Mouse (Mus musculus) MEL (cell line): ENCODE measurements around the gene Kcng4. TPM values are rescaled to one million over a fixed set of nuclear protein-coding genes. Genes with fewer than 3 reads are reported as not detected.

Experiments used
- DNase-seq: peaks from one replicate; pipeline ENCODE4 v3.0.0; 2011; ENCODE audit warnings: low read depth, low spot score
- H3K27ac ChIP-seq: 2 replicates; pipeline ENCODE4 v1.5.1; 2012; ENCODE audit warnings: low read depth, mild to moderate bottlenecking, control low read depth, low read length, moderate library complexity; ENCODE audit not compliant: control insufficient read depth
- H3K27me3 ChIP-seq, 2 experiments: fragments of 150-350 bp in 1 of 2; sonication (generic) in 1 of 2; 2 replicates each; pipeline ENCODE4 v1.6.1; 2012; ENCODE audit warnings: low read length in 2 of 2, mild to moderate bottlenecking in 2 of 2, improper control_type of control experiment in 1 of 2, moderate library complexity in 1 of 2; ENCODE audit not compliant: insufficient read depth in 2 of 2, control insufficient read depth in 1 of 2
- H3K36me3 ChIP-seq, 2 experiments: 2 replicates each; pipeline ENCODE4 v1.6.1; 2012 to 2014; ENCODE audit warnings: low read length in 2 of 2, improper control_type of control experiment in 1 of 2, inconsistent platforms in 1 of 2, mild to moderate bottlenecking in 1 of 2; ENCODE audit not compliant: insufficient read depth in 2 of 2, control insufficient read depth in 1 of 2
- H3K4me1 ChIP-seq, 2 experiments: fragments of 150-350 bp in 1 of 2; sonication (generic) in 1 of 2; 2 replicates each; pipeline ENCODE4 v1.6.1; 2012; ENCODE audit warnings: low read length in 2 of 2, improper control_type of control experiment in 1 of 2, mild to moderate bottlenecking in 1 of 2; ENCODE audit not compliant: insufficient read depth in 2 of 2, control insufficient read depth in 1 of 2
- H3K4me3 ChIP-seq, 2 experiments: fragments of 150-350 bp in 1 of 2; sonication (generic) in 1 of 2; 2 replicates each; pipeline ENCODE4 v1.5.1; 2012; ENCODE audit warnings: low read depth in 2 of 2, low read length in 2 of 2, mild to moderate bottlenecking in 2 of 2, moderate library complexity in 2 of 2, control low read depth in 1 of 2, improper control_type of control experiment in 1 of 2; ENCODE audit not compliant: control insufficient read depth in 1 of 2, insufficient read depth in 1 of 2
- H3K79me2 ChIP-seq: 2 replicates; pipeline ENCODE4 v1.6.1; 2012; ENCODE audit warnings: mild to moderate bottlenecking, low read length, moderate library complexity; ENCODE audit not compliant: control insufficient read depth, poor library complexity, insufficient read depth
- H3K9ac ChIP-seq: 2 replicates; pipeline ENCODE4 v1.6.1; 2012; ENCODE audit warnings: low read depth, mild to moderate bottlenecking, control low read depth, low read length, moderate library complexity; ENCODE audit not compliant: control insufficient read depth, poor library complexity, severe bottlenecking
- H3K9me3 ChIP-seq: fragments of 150-350 bp; sonication (generic); replicated peaks from 2 replicates; pipeline ENCODE4 v1.6.1; 2012; ENCODE audit warnings: mild to moderate bottlenecking, low read length, improper control_type of control experiment, moderate library complexity; ENCODE audit not compliant: insufficient read depth
- BHLHE40 ChIP-seq: IDR thresholded peaks from 2 replicates; pipeline ENCODE4 v1.6.1; 2012; ENCODE audit warnings: low read depth, mild to moderate bottlenecking, inconsistent platforms, low read length, improper control_type of control experiment, borderline replicate concordance
- CHD2 ChIP-seq: IDR thresholded peaks from 2 replicates; pipeline ENCODE4 v1.6.1; 2011; ENCODE audit warnings: low read length, improper control_type of control experiment
- CTCF ChIP-seq, 3 experiments: IDR thresholded peaks in 2 of 3; conservative IDR thresholded peaks in 1 of 3; 2 replicates each; pipeline ENCODE4 v1.5.1; 2011 to 2012; ENCODE audit warnings: low read length in 3 of 3, low read depth in 2 of 3, mild to moderate bottlenecking in 2 of 3, improper control_type of control experiment in 1 of 3, inconsistent platforms in 1 of 3, mixed read lengths in 1 of 3, moderate library complexity in 1 of 3; ENCODE audit not compliant: control insufficient read depth in 1 of 3, insufficient read depth in 1 of 3, poor library complexity in 1 of 3, severe bottlenecking in 1 of 3
- EP300 ChIP-seq, 2 experiments: IDR thresholded peaks; 2 replicates each; pipeline ENCODE4 v1.6.1; 2011; ENCODE audit warnings: improper control_type of control experiment in 2 of 2, low read length in 2 of 2, low read depth in 1 of 2, mild to moderate bottlenecking in 1 of 2
- GATA1 ChIP-seq: IDR thresholded peaks from 2 replicates; pipeline ENCODE4 v1.6.1; 2011; ENCODE audit warnings: low read depth, low read length, improper control_type of control experiment
- HCFC1 ChIP-seq: IDR thresholded peaks from 2 replicates; pipeline ENCODE4 v1.6.1; 2012; ENCODE audit warnings: low read depth, mild to moderate bottlenecking, inconsistent platforms, low read length, improper control_type of control experiment, moderate library complexity
- KAT2A ChIP-seq: conservative IDR thresholded peaks from 2 replicates; pipeline ENCODE4 v1.6.1; 2012; ENCODE audit warnings: low read depth, low read length, improper control_type of control experiment, inconsistent platforms
- MAX ChIP-seq: IDR thresholded peaks from 2 replicates; pipeline ENCODE4 v1.6.1; 2011; ENCODE audit warnings: low read length, improper control_type of control experiment
- MAZ ChIP-seq: IDR thresholded peaks from 2 replicates; pipeline ENCODE4 v1.6.1; 2012; ENCODE audit warnings: low read depth, mild to moderate bottlenecking, inconsistent platforms, low read length, improper control_type of control experiment
- POLR2AphosphoS5 ChIP-seq: IDR thresholded peaks from 2 replicates; pipeline ENCODE4 v1.6.1; 2012; ENCODE audit warnings: low read depth, borderline replicate concordance, mild to moderate bottlenecking, inconsistent platforms, low read length, moderate library complexity, mixed read lengths
- SIN3A ChIP-seq: IDR thresholded peaks from 2 replicates; pipeline ENCODE4 v1.6.1; 2012; ENCODE audit warnings: low read length, improper control_type of control experiment, inconsistent platforms
- SMC3 ChIP-seq: IDR thresholded peaks from 2 replicates; pipeline ENCODE4 v1.6.1; 2011; ENCODE audit warnings: low read depth, low read length, improper control_type of control experiment
- TAL1 ChIP-seq: IDR thresholded peaks from 2 replicates; pipeline ENCODE4 v1.6.1; 2012; ENCODE audit warnings: mild to moderate bottlenecking, inconsistent platforms, low read length, moderate library complexity, mixed read lengths
- TCF12 ChIP-seq: IDR thresholded peaks from 2 replicates; pipeline ENCODE4 v1.6.1; 2014; ENCODE audit warnings: low read depth, mild to moderate bottlenecking, inconsistent platforms, low read length, improper control_type of control experiment, moderate library complexity
- UBTF ChIP-seq: IDR thresholded peaks from 2 replicates; pipeline ENCODE4 v1.6.1; 2012; ENCODE audit warnings: low read depth, mild to moderate bottlenecking, inconsistent platforms, low read length, improper control_type of control experiment, moderate library complexity, borderline replicate concordance; ENCODE audit not compliant: insufficient read depth
- USF1 ChIP-seq: IDR thresholded peaks from 2 replicates; pipeline ENCODE4 v1.6.1; 2014; ENCODE audit warnings: low read depth, mild to moderate bottlenecking, inconsistent platforms, low read length, improper control_type of control experiment, moderate library complexity
- USF2 ChIP-seq, 2 experiments: IDR thresholded peaks; 2 replicates each; pipeline ENCODE4 v1.6.1; 2011 to 2012; ENCODE audit warnings: improper control_type of control experiment in 2 of 2, low read length in 2 of 2, borderline replicate concordance in 1 of 2, inconsistent platforms in 1 of 2, low read depth in 1 of 2, mild to moderate bottlenecking in 1 of 2; ENCODE audit not compliant: insufficient read depth in 1 of 2
- ZKSCAN1 ChIP-seq: IDR thresholded peaks from 2 replicates; pipeline ENCODE4 v1.6.1; 2012; ENCODE audit warnings: low read depth, mild to moderate bottlenecking, inconsistent platforms, low read length, improper control_type of control experiment, moderate library complexity
- polyA plus RNA-seq, 2 experiments: library from polyadenylated mRNA; stranded (reverse) in 1 of 2; unstranded in 1 of 2; fragments of >175 nt in 1 of 2; fragments of >200 nt in 1 of 2; gene quantifications; 2 replicates each; pipeline versions ENCODE4 v1.2.1 to v1.2.4; 2012; ENCODE audit warnings: low replicate concordance in 2 of 2, low read depth in 1 of 2; ENCODE audit not compliant: insufficient read length in 2 of 2, insufficient read depth in 1 of 2, missing spikeins in 1 of 2
- total RNA-seq: library from RNA; depleted of rRNA; stranded (reverse); fragments of 300-350 nt; gene quantifications from 2 replicates; pipeline ENCODE4 v1.2.3, GENCODE M21; 2012

Kcng4 gene
- total and polyA plus RNA-seq, 3 experiments = not detected

DNA sequence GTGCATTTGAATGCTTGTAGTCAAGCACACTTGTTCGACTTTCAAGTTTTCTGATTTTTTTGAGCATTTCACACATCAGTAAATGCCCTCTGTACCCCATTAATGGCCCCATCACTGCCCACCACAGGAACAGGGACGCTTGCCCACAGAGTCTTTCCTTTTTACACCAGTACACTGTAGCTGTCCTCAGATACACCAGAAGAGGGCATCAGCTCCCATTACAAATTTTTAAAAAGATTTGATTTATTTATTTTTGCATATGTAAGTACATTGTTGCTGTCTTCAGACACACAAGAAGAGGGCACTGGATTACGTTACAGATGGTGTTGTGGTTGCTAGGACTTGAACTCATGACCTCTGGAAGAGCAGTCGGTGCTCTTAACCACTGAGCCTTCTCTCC lies 47.2 kb downstream of the Kcng4 start:
- Histone ChIP-seq H3K79me2 (no peaks in the 10 kb centered on the region), H3K36me3 (no peaks in the 10 kb centered on the region), H3K27me3 (no peaks in the 10 kb centered on the region)
- no peak for TF ChIP-seq GATA1
- no peak for TF ChIP-seq CHD2
- TF ChIP-seq TAL1 = no peak
- TF ChIP-seq POLR2AphosphoS5 = no peak
- no peak for TF ChIP-seq SMC3
- TF ChIP-seq BHLHE40 = no peak
- TF ChIP-seq USF1 = no peak
- no peak for TF ChIP-seq MAX
- no peak for TF ChIP-seq ZKSCAN1
- TF ChIP-seq, all 39 proteins: peak for 0
- H3K9me3 ChIP-seq = no peaks in the 10 kb centered on the region
- no peak overlapping the region for H3K9ac ChIP-seq
- H3K27ac ChIP-seq = no peak overlapping the region
- DNase-seq = no peak
- peaks cover 2 to 10% of the 10 kb centered on the region in 2 experiments; a peak in 3 of 4 replicates for H3K4me1 ChIP-seq
- no peak overlapping the region for H3K4me3 ChIP-seq

DNA sequence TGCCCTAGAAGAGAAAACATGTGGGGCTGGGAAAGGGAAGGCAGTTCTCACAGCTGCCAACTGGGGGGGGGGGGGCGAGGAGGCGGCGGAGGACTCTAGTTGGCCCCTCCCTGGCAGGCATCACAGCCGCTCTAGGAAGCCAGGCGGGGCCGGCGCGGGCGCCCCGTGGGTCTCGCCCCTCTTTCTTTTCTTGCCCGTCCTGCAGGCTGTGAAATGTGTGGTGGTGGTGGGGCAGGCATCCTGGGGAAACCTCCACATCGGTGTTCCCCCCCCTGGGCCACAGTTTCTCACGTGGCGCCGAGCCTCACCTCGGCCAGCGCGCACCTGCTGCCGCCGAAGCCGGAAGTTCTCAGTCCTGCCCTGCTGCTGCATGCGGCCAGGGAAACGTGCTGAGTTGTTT lies 49.6 kb downstream of the Kcng4 start:
- Histone ChIP-seq H3K9ac (peak overlapping the region; percentile 67), H3K4me3 (peak overlapping the region; percentile 42 to 49), H3K79me2 (no peaks in the 10 kb centered on the region), H3K36me3 (peaks cover 0 to 5% of the 10 kb centered on the region in 2 experiments; a peak in 2 of 4 replicates), H3K9me3 (no peaks in the 10 kb centered on the region), H3K27ac (no peak overlapping the region), H3K27me3 (no peaks in the 10 kb centered on the region), H3K4me1 (peaks cover 9 to 18% of the 10 kb centered on the region in 2 experiments)
- TF ChIP-seq GATA1 = no peak
- no peak for TF ChIP-seq KAT2A
- TF ChIP-seq USF2 (IDR thresholded peaks at IDR 0.05; ENCODE audit: borderline replicate concordance in 1 of 2, insufficient read depth in 1 of 2, low read depth in 1 of 2, low read length in 2 of 2) = no peak
- no peak for TF ChIP-seq HCFC1
- no peak for TF ChIP-seq UBTF
- 0 out of 2 replicates have a peak, but pooled peaks have one; percentile 18 for TF ChIP-seq SIN3A
- TF ChIP-seq CHD2 = no peak
- TF ChIP-seq MAZ = peak; percentile 49; the same call in 1 of the 2 replicates
- no peak for TF ChIP-seq TCF12
- no peak for TF ChIP-seq EP300 (IDR thresholded peaks at IDR 0.05; ENCODE audit: low read depth in 1 of 2, low read length in 2 of 2)
- no peak for TF ChIP-seq CTCF (IDR thresholded peaks at IDR 0.05 in 2 of 3, conservative IDR thresholded peaks at IDR 0.05 in 1 of 3; ENCODE audit: control insufficient read depth in 1 of 3, insufficient read depth in 1 of 3, low read depth in 2 of 3, low read length in 3 of 3, poor library complexity in 1 of 3, severe bottlenecking in 1 of 3)
- TF ChIP-seq USF1 = no peak
- DNase-seq = peak; percentile 41
